Mouse (Mus musculus): Measurements from ENCODE around the gene Gm20388. TPM values are rescaled to one million over a fixed set of nuclear protein-coding genes. Genes with fewer than 3 reads are reported as not detected.
A peak's percentile ranks its signal among the peaks of the same experiment; 100 is the strongest.

Gene Gm20388
- polyA plus RNA-seq, 1 experiment from 2014 or later: 5.3 TPM

GRCm38 (mm10) chr8:122286899-122287298 is 2376.3 kb downstream of the Gm20388 start:
- H3K9me3 ChIP-seq (ENCODE audit: control insufficient read depth, low read length): no peaks in the 10 kb centered on the region
- H3K4me2 ChIP-seq: peak overlapping the region; percentile 97
- 30% methylated on average over 10 of the region's 10 CpGs for WGBS
- H3K36me3 ChIP-seq (ENCODE audit: control insufficient read depth, insufficient read depth, low read length): peaks cover 20% of the 10 kb centered on the region
- H3K4me3 ChIP-seq (ENCODE audit: low read depth, low read length): peak overlapping the region; percentile 99
- H3K27ac ChIP-seq (ENCODE audit: low read depth, low read length): peak overlapping the region; percentile 99
- DNase-seq (ENCODE audit: low spot score) (peak; percentile 70), ATAC-seq (replicated peaks; ENCODE audit: low FRiP score) (peak; percentile 73)
- no peaks in the 10 kb centered on the region for H3K27me3 ChIP-seq (replicated peaks; ENCODE audit: control insufficient read depth, insufficient read depth, low read length)
- peaks cover 75% of the 10 kb centered on the region for H3K4me1 ChIP-seq (replicated peaks; ENCODE audit: control insufficient read depth, insufficient read depth, low read length)
- H3K9ac ChIP-seq (ENCODE audit: low read depth, low read length): peak overlapping the region; percentile 99

DNA sequence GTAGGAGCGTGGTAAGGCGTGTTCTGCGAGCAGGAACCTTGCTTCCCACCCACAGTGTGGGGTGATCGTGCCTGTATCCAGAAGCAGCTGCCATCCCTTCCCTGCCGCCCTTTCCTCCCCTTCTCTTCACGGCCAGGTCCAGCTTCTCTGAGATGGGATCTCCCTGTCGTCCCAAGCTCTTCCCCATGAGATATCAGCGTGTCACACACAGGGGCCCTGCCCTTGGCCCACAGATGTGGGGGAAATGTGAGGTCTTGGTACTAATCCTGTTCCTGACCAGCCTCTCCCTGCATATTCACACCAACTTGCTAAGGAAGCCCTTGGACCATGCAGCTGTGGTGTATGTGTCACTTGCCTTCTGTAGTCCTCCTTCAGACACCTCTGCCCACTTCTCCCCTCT is 2377.1 kb downstream of the Gm20388 start:
- Histone ChIP-seq H3K36me3 (ENCODE audit: control insufficient read depth, insufficient read depth, low read length) (peaks cover 22% of the 10 kb centered on the region), H3K4me3 (ENCODE audit: low read depth, low read length) (peak overlapping the region; percentile 28), H3K4me2 (peak overlapping the region; percentile 97), H3K9ac (ENCODE audit: low read depth, low read length) (peak overlapping the region; percentile 75), H3K27ac (ENCODE audit: low read depth, low read length) (peak overlapping the region; percentile 99), H3K27me3 (replicated peaks; ENCODE audit: control insufficient read depth, insufficient read depth, low read length) (no peaks in the 10 kb centered on the region), H3K9me3 (ENCODE audit: control insufficient read depth, low read length) (no peaks in the 10 kb centered on the region), H3K4me1 (replicated peaks; ENCODE audit: control insufficient read depth, insufficient read depth, low read length) (peaks cover 84% of the 10 kb centered on the region)
- DNase-seq (ENCODE audit: low spot score) (no peak), ATAC-seq (replicated peaks; ENCODE audit: low FRiP score) (no peak; the same call in 1 of the 2 replicates)
- WGBS: 48% methylated on average over 8 of the region's 8 CpGs

- peaks cover 22% of the 10 kb centered on the region for H3K36me3 ChIP-seq (ENCODE audit: control insufficient read depth, insufficient read depth, low read length)
- H3K9ac ChIP-seq (ENCODE audit: low read depth, low read length): peak overlapping the region; percentile 75
- 57% methylated on average over 3 of the region's 3 CpGs for WGBS
- H3K4me3 ChIP-seq (ENCODE audit: low read depth, low read length): 0 out of 2 replicates have a peak overlapping the region, but pooled peaks have one; percentile 28
- H3K9me3 ChIP-seq (ENCODE audit: control insufficient read depth, low read length): no peaks in the 10 kb centered on the region
- ATAC-seq (replicated peaks; ENCODE audit: low FRiP score): no peak
- peak overlapping the region; percentile 99 for H3K27ac ChIP-seq (ENCODE audit: low read depth, low read length)
- no peak for DNase-seq (ENCODE audit: low spot score)
- peak overlapping the region; percentile 97 for H3K4me2 ChIP-seq
- H3K4me1 ChIP-seq (replicated peaks; ENCODE audit: control insufficient read depth, insufficient read depth, low read length): peaks cover 90% of the 10 kb centered on the region
- no peaks in the 10 kb centered on the region for H3K27me3 ChIP-seq (replicated peaks; ENCODE audit: control insufficient read depth, insufficient read depth, low read length)
These were observed 2377.7 kb downstream of the Gm20388 start for GRCm38 (mm10) chr8:122288344-122288743.

GRCm38 (mm10) chr8:122291075-122291474 is 2380.4 kb downstream of the Gm20388 start:
- peaks cover 22% of the 10 kb centered on the region for H3K36me3 ChIP-seq (ENCODE audit: control insufficient read depth, insufficient read depth, low read length)
- 28% methylated on average over 12 of the region's 12 CpGs for WGBS
- H3K9ac ChIP-seq (ENCODE audit: low read depth, low read length): peak overlapping the region; percentile 48; the same call in 1 of the 2 replicates

GRCm38 (mm10) chr8:122291549-122291948 is 2380.9 kb downstream of the Gm20388 start:
- WGBS: 67% methylated on average over 10 of the region's 10 CpGs
- H3K4me3 ChIP-seq (ENCODE audit: low read depth, low read length): 0 out of 2 replicates have a peak overlapping the region, but pooled peaks have one; percentile 11
- peak overlapping the region; percentile 97 for H3K4me2 ChIP-seq
- no peaks in the 10 kb centered on the region for H3K27me3 ChIP-seq (replicated peaks; ENCODE audit: control insufficient read depth, insufficient read depth, low read length)
- H3K27ac ChIP-seq (ENCODE audit: low read depth, low read length): peak overlapping the region; percentile 99
- H3K36me3 ChIP-seq (ENCODE audit: control insufficient read depth, insufficient read depth, low read length): peaks cover 22% of the 10 kb centered on the region
- peaks cover 100% of the 10 kb centered on the region for H3K4me1 ChIP-seq (replicated peaks; ENCODE audit: control insufficient read depth, insufficient read depth, low read length)
- H3K9me3 ChIP-seq (ENCODE audit: control insufficient read depth, low read length): no peaks in the 10 kb centered on the region
- DNase-seq (ENCODE audit: low spot score) (no peak), ATAC-seq (replicated peaks; ENCODE audit: low FRiP score) (no peak)
- H3K9ac ChIP-seq (ENCODE audit: low read depth, low read length): no peak overlapping the region

More at GRCm38 (mm10) chr8:122291075-122291474, 2380.4 kb downstream of the Gm20388 start:
- H3K4me1 ChIP-seq (replicated peaks; ENCODE audit: control insufficient read depth, insufficient read depth, low read length): peaks cover 100% of the 10 kb centered on the region
- no peak for DNase-seq (ENCODE audit: low spot score)
- H3K27ac ChIP-seq (ENCODE audit: low read depth, low read length): peak overlapping the region; percentile 99
- H3K4me3 ChIP-seq (ENCODE audit: low read depth, low read length): no peak overlapping the region
- H3K27me3 ChIP-seq (replicated peaks; ENCODE audit: control insufficient read depth, insufficient read depth, low read length): no peaks in the 10 kb centered on the region
- no peaks in the 10 kb centered on the region for H3K9me3 ChIP-seq (ENCODE audit: control insufficient read depth, low read length)
- peak overlapping the region; percentile 97 for H3K4me2 ChIP-seq
- ATAC-seq (replicated peaks; ENCODE audit: low FRiP score): no peak

GRCm38 (mm10) chr8:122293484-122293883 is 2382.8 kb downstream of the Gm20388 start:
- Histone ChIP-seq H3K27ac (ENCODE audit: low read depth, low read length) (peak overlapping the region; percentile 99), H3K4me3 (ENCODE audit: low read depth, low read length) (peak overlapping the region; percentile 6; the same call in 1 of the 2 replicates), H3K4me2 (peak overlapping the region; percentile 61), H3K9me3 (ENCODE audit: control insufficient read depth, low read length) (no peaks in the 10 kb centered on the region), H3K9ac (ENCODE audit: low read depth, low read length) (peak overlapping the region; percentile 11; the same call in 1 of the 2 replicates), H3K4me1 (replicated peaks; ENCODE audit: control insufficient read depth, insufficient read depth, low read length) (peaks cover 100% of the 10 kb centered on the region), H3K27me3 (replicated peaks; ENCODE audit: control insufficient read depth, insufficient read depth, low read length) (no peaks in the 10 kb centered on the region), H3K36me3 (ENCODE audit: control insufficient read depth, insufficient read depth, low read length) (peaks cover 20% of the 10 kb centered on the region)
- WGBS: 32% methylated on average over 10 of the region's 10 CpGs
- ATAC-seq (replicated peaks; ENCODE audit: low FRiP score) (no peak), DNase-seq (ENCODE audit: low spot score) (no peak)

DNA sequence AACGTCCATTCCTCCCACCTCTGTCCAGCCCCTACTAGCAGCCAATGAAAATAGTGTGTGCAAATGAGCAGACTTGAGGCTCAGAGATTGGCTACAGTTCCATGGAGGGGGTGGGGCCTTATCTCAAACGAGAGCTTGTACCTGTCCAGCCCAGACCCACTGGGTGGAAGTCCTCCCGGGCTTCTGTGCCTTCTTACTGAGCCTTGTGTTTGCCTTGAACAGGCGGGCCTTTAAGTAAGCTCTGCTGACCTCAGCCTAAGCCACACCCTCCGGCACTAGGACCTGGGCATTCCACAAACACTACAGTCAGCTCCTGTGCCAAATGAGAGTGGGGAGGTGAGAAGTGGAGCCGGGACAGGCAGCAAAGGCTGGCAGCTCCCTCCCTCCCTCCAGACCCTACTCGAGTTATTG is 2383.6 kb downstream of the Gm20388 start:
- Histone ChIP-seq H3K4me2 (peak overlapping the region; percentile 61), H3K9ac (ENCODE audit: low read depth, low read length) (peak overlapping the region; percentile 25; the same call in 1 of the 2 replicates), H3K4me3 (ENCODE audit: low read depth, low read length) (0 out of 2 replicates have a peak overlapping the region, but pooled peaks have one; percentile 27), H3K27ac (ENCODE audit: low read depth, low read length) (peak overlapping the region; percentile 99), H3K4me1 (replicated peaks; ENCODE audit: control insufficient read depth, insufficient read depth, low read length) (peaks cover 100% of the 10 kb centered on the region), H3K9me3 (ENCODE audit: control insufficient read depth, low read length) (no peaks in the 10 kb centered on the region), H3K27me3 (replicated peaks; ENCODE audit: control insufficient read depth, insufficient read depth, low read length) (no peaks in the 10 kb centered on the region), H3K36me3 (ENCODE audit: control insufficient read depth, insufficient read depth, low read length) (peaks cover 16% of the 10 kb centered on the region)
- peak; percentile 82 for ATAC-seq (replicated peaks; ENCODE audit: low FRiP score)
- 13% methylated on average over 7 of the region's 7 CpGs for WGBS
- DNase-seq (ENCODE audit: low spot score): no peak

- ATAC-seq (replicated peaks; ENCODE audit: low FRiP score) (no peak), DNase-seq (ENCODE audit: low spot score) (no peak)
- Histone ChIP-seq H3K4me2 (peak overlapping the region; percentile 61), H3K4me1 (replicated peaks; ENCODE audit: control insufficient read depth, insufficient read depth, low read length) (peaks cover 100% of the 10 kb centered on the region), H3K27ac (ENCODE audit: low read depth, low read length) (peak overlapping the region; percentile 99), H3K9me3 (ENCODE audit: control insufficient read depth, low read length) (no peaks in the 10 kb centered on the region), H3K27me3 (replicated peaks; ENCODE audit: control insufficient read depth, insufficient read depth, low read length) (no peaks in the 10 kb centered on the region), H3K9ac (ENCODE audit: low read depth, low read length) (peak overlapping the region; percentile 3; the same call in 1 of the 2 replicates), H3K4me3 (ENCODE audit: low read depth, low read length) (no peak overlapping the region), H3K36me3 (ENCODE audit: control insufficient read depth, insufficient read depth, low read length) (peaks cover 12% of the 10 kb centered on the region)
- WGBS: 59% methylated on average over 9 of the region's 9 CpGs
These were observed 2384.7 kb downstream of the Gm20388 start for GRCm38 (mm10) chr8:122295389-122295788.
